Mouse (Mus musculus): ENCODE data around the gene Id4.

The Id4 gene

DNA sequence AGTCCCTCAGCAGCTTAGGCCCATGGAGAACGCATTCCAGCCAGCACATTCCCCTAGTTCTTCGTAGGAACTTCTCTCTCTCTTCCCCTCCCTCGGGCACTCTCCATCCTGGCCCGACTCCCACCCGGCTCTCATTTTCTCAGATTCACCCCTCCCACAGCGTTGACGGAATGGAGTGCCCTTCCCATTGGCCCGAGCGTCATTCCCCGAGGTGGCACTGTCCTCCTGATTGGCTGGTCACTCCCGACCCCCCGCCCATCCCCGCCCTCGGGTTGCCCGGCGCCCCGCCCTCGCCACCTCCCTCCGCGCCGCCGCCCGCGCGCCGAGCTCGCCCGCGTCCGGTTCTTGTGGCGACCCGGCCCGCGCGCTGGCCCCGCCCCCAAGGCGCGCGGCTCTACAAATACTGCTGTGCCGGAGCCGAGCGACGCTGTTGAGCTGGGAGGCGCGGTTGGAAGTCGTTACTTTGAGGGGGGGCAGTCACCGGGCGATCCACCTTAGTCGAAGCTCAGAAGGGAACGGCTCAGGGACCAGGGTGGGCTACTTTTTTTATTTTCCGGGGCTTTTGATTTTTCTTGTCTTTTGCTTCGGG lies at the start of gene Id4:
Id4 (plus strand) TSS at position 539 of the 589 bp plus-strand sequence.
- peak; percentile 4 to 5 for DNase-seq (ENCODE audit: low spot score in 2 of 2)

DNA sequence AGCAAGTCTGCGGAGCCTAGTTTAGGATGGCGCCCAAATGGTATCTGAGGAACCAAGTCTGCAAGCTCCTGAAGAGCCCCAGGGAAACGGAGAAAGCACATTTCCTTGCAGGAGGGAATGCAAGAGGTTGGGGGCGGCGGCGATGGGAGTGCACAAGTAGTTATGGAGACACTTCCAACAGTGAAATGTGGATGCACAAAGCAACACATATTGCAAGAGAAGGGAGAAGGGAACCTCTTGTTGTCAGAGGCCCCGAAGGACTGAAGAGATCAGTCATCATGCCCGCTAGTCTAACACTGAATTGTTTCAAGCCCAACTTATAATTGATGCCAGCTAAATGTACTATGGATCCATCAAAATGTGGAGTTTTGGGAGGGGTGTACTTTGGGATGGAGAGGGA lies 33.9 kb upstream of the Id4 start:
- no peak for DNase-seq (ENCODE audit: low spot score in 2 of 2)

DNA sequence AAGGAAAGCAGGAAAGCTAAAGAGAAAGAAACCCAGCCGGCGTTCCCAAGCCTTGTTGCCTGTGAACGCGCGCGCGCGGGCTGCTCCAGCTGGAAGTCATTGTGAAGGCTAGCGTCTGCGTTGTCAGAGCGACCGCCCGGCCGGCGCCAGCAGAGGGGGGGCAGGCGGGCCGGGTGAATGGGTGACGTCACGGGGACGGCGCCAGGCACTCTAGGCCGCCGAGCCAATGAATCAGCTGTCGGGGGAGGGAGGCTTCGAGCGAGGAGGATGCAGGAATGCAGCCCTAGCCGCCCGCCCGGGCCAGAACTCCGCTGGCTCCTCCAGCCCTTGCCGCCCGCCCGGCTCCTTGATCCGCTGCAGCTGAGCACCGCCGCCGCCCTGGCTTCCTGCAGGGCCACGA lies 33.3 kb upstream of the Id4 start:
- peak; percentile 5 to 19 for DNase-seq (ENCODE audit: low spot score in 2 of 2)

DNA sequence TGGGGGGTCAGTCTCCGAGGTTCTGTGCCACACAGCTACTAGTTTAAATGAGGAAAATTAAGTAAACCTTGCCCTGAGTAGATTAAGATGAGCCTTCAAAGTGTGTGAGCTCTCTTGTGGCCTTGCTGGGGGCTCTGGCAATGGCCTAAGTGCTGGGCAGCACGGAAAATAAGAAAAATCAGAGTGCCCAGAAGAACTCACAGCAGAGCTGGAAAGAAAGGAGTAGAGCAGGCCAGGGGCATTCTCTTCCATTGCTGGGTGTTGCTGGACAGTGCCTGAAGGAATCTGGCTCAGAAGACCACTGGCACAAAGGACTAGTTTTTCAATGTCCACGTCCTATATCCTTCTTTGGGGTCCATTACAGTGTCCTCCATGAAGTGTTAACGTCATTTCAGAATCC lies 32.9 kb upstream of the Id4 start:
- no peak for DNase-seq (ENCODE audit: low spot score in 2 of 2)

DNA sequence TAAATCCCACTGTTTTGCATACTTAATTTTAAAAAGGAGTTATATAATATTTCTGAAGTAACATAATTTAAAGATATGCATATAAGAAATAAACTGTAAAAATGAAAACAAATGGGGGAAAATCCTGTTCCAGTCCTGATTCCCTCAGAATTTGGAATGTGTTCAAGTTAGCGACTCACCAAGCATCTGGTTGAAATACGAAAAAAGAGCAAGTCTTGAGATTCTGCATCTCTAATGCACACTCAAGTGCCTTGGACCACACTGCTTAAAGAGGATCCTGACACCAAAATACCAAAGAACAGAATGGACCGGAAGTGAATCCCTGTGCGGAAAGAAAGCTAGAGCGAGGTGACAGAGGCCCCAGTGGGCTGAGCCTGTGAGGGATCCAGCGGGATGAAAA lies 30.0 kb upstream of the Id4 start:
- no peak for DNase-seq (ENCODE audit: low spot score in 2 of 2)

DNA sequence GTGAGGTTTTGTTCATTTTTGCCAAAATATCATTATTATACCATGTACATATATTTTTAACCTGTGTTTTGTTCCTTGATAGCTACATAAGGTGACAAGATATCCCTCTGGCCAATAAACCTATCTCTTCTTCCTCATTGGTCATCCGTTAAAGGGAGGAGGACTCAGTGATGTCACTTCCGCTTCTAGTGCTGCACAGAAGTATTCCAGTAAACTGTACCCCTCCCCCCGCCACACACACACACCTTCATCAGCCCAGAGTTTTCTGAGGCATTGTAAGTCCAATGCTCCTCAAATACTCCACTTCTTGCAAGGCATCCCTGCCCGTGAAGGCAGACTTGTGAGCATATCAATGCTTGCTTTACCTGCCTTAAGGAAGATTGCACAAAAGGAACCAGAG lies 24.6 kb upstream of the Id4 start:
- DNase-seq (ENCODE audit: low spot score in 2 of 2), result no peak

DNA sequence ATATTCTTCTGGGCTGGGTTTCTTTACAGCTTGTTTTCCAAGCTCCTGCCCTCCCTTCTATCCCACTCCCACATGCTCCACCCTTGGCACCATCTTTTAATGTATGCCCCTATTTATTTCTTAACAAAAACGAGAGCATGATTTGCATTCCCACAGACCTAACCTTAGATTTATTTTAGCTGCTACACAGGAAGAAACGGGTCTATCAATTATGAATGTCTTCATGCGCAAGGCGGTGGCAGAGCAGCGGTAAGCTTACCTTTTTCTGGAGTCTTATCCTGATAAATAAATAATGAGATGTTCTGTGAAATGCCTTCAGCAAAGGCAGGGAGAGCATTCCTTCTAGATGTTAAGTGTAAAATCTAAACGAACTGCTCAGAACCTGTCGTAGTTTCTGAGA lies 24.2 kb upstream of the Id4 start:
- DNase-seq (ENCODE audit: low spot score in 2 of 2), result no peak

DNA sequence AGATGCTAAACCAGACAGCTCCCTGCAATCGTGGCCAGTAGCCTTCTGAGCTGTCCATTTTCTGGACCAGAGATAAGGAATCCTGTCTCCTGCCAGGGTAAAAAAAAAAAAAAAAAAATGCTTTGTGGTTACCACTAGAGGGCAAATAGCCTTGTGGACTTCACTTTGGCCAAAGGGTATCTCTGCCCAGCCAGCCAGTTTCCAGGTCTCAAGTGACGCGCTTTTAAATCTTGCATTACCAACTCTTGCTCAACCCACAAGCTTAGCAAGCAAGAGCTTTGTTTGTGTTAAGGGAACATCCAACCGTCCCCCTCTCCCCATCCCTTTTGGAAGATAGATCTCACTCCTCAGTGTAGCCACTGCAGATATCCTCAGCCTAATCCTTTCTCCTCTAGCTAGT lies 23.5 kb upstream of the Id4 start:
- no peak for DNase-seq (ENCODE audit: low spot score in 2 of 2)

DNA sequence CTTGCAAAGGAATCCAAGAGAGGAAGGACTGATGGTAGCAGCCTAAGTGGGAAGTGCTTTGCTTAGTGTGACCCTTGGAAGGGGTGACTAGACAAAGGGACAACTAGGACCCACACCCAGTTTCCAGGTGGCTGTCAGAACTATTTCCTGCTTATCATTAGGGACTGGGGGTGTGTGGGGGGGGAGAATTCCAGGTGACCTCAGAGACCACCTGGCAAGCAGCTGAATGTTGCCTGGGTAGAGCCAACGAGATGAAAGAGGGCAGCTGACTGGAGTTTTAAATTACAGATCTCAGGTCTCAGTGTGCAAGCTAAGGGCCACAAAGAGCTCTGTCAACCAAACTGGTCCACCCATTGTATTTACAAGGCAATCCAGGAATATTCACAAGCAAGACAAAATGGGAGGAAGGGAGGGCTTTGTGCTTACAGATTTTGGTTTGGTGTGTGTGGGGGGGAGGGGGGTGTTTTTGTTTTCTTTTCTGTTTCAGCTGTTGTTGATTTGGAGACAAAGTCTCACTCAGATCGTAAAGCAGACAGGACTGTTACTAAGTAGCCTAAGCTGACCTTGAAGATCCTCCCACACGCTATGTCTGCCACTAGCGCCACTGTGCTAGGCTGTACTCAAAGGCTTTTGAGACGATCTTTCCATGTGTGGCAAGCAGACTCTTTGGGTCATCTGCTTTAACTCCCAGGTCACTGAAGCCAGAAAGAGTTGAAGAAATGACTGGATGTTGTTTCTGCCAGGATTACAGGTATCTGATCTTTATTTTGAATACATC lies 15.6 kb upstream of the Id4 start:
- no peak for DNase-seq (ENCODE audit: low spot score in 2 of 2)

DNA sequence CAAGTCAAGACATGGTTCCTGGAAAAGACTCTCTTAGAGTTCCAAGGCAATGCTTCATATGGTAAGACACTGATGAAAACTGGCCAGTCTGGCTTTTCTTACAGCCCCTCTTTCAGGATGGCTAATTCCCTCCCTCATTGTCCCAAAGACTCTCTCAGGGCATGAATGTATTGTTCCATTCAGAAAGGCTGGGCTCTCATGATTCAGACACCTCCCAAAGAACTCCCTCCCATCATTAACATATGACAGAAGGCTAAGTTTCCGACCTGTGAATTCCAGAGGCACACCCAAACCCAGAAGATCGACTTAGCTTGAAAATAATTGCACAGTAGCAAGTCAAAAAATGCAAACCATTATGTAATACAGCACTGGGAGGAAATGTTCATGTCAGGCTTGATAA lies 8.5 kb upstream of the Id4 start:
- DNase-seq (ENCODE audit: low spot score in 2 of 2), result no peak

DNA sequence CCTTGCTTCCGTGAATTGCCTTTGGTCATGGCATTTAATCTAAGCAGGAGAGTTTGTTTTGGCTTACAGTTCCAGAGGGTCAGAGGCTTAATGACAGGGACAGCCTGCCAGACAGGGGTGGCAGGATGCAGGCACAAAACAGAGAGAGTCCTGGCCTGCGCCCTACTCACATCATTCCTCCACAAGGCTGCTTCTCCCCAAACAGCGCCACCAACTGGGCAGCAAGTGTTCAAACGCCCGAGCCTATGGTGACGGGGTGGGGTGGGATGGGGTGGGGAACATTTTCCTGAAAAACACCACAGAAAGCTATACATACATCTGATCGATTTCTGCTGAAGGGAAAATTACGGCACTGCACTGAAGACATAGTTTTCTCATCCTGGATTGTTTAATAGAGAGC lies 6.0 kb upstream of the Id4 start:
- DNase-seq (ENCODE audit: low spot score in 2 of 2), result no peak

DNA sequence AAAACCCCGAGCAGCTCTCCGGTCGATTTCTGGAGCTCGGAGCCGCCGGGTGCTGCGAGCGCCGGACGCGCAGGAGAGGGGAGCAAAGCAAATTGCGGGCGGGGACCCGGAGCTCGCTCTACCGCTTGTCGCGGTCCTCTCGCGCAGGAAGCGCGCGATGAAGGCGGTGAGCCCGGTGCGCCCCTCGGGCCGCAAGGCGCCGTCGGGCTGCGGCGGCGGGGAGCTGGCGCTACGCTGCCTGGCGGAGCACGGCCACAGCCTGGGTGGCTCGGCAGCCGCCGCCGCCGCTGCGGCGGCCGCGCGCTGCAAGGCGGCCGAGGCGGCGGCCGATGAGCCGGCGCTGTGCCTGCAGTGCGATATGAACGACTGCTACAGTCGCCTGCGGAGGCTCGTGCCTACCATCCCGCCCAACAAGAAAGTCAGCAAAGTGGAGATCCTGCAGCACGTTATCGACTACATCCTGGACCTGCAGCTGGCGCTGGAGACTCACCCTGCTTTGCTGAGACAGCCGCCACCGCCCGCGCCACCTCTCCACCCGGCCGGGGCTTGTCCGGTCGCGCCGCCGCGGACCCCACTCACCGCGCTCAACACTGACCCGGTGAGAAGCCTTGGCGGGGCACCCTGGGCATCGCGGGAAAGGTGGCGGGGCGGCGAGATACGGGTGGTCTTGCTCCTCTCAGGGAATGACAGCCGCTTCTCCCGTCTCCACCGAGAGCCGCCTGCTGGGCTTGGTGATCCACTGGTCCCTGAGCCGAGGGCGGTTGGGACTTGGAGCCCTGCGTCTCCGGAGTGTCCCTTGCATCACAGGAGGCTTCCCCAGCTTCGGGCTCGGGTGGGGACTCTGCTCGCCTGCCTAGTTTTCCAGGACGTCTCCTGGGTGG lies 553 bp downstream of the Id4 start:
- DNase-seq (ENCODE audit: low spot score in 2 of 2), result no peak

DNA sequence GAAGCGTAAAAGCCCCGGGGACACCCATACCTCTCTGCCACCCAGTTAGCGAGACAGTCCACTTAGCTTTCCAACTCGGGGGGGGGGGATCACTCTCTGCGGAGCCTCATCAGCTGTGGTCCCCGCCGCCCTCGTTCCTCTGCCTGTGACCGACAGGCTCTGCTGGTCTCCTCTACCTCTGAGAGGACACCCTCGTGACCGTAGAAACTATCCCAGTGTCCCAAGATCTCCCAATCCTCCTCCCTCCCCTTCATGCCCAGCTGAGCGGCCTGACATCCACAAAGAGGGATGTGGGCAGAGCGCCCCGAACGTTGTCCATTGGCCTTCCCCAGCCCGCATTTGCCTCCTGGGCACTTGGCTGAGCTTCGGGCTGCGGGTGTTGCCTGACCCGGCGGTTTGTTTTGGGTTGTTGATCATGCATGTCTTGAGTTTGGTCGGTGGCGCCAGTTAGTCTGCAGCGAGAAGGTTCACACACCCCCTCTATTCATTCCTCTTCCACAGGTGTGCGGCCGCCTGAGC lies 1.5 kb downstream of the Id4 start:
- DNase-seq (ENCODE audit: low spot score in 2 of 2), result no peak

DNA sequence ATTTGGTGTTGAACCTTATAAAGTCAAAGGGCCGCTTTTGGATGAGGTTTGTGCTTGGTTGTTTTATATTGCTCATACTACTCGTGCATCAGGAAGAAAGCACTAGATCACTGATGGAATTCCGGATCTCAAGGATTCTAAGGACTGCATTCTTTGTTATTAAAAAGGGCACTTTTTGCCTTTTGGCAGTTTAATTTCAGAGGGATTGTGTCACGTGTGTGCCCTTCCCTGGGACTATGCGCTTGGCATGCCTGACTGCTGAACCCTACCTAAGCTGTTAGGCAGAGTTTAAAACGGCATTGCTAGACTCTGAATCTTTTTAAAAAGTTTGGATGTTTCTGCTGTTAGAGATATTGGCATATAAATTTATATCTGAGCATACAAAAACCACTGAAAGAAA lies 4.0 kb downstream of the Id4 start:
- DNase-seq (ENCODE audit: low spot score in 2 of 2), result no peak

DNA sequence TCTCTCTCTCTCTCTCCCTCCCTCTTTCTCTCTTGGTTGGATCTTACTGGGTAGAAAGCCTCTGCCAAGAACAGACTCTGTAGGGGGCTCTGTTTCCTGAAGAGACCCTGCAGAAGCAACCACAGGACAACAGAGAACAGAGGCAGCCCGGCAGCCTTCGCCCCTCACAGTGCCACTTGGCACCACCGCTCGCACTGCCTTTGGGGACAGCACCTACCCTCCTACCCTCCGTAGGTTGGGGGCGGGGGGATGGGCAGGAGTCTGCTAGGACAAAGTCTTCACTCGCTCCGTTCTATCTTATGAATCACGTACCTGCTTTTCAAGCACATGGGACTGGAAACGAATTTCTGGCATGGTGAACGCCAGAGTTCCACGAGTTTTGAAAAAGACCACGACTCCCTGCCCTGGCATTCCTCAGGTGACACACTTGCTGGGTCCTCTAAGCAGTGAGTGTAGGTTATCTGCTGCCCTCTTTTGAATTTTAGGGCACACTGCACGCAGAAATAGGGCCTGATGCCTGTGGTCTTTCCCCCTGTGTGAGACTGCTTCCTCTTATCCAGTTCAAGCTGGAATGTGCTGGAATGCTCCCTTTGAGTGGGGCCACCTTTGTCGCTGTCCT lies 12.5 kb downstream of the Id4 start:
- no peak for DNase-seq (ENCODE audit: low spot score in 2 of 2)

DNA sequence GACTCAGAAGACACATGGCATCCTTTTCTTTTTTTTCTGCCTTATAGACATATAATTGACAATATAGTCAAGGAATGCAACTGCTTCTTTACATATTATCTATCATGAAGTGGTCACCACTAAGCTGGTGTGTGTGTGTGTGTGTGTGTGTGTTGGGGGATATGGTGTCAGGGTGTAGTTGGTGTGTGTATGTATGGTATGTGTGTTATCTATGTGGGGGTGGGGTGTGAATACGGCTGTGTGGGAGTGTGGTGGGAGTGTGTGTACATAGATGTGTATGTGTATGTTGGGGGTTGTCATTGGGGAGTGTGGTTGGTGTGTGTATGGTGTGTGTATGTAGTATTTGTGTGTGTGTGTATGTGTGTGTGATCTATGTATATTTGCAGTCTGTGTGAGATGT lies 13.1 kb downstream of the Id4 start:
- DNase-seq (ENCODE audit: low spot score in 2 of 2), result no peak

DNA sequence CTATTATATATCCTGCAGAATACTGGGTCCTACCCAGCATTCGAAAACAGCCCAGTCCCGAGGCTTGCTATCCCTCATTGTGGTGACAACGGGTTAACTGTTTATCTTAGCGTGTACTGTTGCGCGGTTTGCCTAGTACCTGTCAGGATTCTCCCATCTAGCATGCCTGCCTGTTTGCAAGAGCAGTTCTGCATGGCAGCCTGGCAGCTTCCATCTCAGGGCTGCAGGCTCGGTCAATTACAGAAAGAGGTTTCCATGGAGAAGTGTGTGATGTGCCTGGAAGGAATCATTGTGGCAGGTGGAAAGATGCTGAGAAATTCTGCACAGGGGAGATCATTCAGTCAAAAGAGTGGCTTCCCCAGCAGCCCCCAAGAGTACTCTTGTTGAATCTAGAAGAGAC lies 16.0 kb downstream of the Id4 start:
- no peak for DNase-seq (ENCODE audit: low spot score in 2 of 2)

DNA sequence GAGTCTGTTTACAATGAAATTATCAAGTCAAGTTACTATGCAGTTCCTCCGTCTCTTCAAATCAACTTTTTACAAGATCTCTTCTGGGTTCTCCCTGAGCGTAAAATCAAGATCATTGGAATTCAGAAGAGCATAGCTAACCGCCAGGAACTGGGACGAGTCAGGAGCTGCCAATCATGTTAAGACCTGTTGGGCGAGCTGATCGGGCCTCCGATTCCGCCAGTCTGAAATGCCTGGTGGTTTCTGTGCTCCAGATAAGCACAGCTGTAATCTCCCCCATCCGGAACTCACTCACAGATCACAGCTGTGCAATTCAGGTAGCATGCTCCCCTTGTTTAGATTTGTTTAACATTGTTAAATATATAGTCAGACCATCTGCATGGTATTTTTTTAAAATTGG lies 23.4 kb downstream of the Id4 start:
- DNase-seq (ENCODE audit: low spot score in 2 of 2), result no peak

DNA sequence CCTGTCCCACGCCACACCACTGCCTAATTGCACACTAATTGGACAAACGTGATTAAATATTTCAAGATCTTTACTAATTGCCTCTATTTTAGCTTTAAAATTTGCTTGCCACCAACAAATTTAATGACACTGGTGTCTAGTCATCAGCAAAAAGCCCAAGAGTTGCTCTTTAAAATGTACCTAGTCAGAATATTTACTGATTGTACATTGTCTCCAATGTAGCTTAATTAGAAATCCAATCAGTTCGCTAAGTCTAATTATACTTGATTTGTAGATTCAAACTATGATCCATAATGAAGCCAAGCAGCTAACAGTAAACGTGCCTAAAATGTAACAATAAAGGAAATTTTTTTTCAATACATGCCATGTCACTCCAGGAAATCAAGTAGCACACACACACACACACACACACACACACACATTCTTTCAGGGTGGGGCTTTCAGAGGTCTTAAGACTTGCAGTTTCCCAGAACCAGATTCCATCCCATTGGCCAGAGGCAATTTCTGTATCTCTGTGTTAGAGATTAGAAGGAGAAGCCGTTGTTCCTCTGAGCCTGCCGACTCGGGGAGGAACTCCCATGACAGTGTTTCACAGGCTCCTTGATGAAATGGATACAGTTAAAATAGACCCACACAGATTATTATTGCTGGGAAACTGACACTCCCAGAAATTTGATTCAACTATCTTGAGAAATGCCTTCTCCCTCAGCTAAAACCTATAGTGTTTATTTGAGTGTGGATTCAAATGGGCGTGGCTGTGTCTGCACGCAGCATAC lies 24.1 kb downstream of the Id4 start:
- DNase-seq (ENCODE audit: low spot score in 2 of 2), result no peak

DNA sequence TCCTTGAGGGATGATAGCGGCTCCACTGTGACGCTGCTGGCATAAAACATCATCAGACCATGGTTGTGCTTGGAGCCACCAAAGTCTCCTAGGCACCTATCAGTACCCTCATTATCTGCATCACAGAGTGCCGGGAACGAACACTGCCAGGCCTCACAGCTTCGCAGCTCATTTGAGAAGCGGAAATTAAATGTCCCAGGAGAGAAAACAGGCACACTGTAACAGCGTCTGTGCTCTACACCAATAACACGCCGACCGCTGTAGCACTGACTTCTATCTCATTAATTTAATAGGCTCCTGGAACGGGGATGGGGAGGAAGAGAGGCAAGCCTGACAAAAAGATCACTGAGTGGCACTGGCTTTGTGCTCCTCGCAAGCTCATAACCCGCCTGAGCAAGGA lies 29.4 kb downstream of the Id4 start:
- DNase-seq (ENCODE audit: low spot score in 2 of 2), result no peak

DNA sequence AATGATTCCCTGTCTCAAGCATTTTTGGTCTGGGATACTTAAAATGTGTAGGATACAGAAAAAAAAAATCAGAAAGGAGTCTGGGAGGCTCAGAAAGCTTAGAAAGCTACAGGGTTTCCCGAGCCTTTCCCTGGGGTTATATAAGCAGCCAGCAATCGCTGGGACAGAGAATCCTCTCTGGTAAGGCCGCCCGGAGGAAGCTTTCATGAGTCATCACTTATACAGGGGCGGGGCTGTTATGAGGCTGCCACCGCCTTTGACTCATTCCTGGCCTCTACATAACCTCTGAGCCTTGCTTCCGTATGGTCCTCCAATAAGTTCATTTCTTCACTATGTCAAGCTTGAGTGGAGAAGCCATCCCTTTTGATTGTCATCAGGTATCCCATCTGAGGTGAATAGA lies 53.5 kb downstream of the Id4 start:
- no peak for DNase-seq (ENCODE audit: low spot score in 2 of 2)
